Mouse (Mus musculus) cortical plate, adult 2 months (tissue): Measurements from ENCODE around the gene Arhgap24. TPM values are rescaled to one million over a fixed set of nuclear protein-coding genes. Genes with fewer than 3 reads are reported as not detected.

Experiments
- H3K27ac ChIP-seq: fragments of 200-500 bp; 2 replicates; pipeline ENCODE4 v1.5.1; 2012; ENCODE audit warnings: low read length, control low read depth, inconsistent platforms; ENCODE audit not compliant: insufficient read depth
- H3K4me1 ChIP-seq: fragments of 200-500 bp; 2 replicates; pipeline ENCODE4 v1.6.1; 2011; ENCODE audit warnings: low read length; ENCODE audit not compliant: control insufficient read depth, insufficient read depth
- H3K4me3 ChIP-seq: fragments of 200-500 bp; 2 replicates; pipeline ENCODE4 v1.5.1; 2011; ENCODE audit warnings: mild to moderate bottlenecking, low read length, control low read depth; ENCODE audit not compliant: insufficient read depth
- CTCF ChIP-seq: fragments of 200-500 bp; IDR thresholded peaks from 2 replicates; pipeline ENCODE4 v1.5.1; 2011; ENCODE audit warnings: mild to moderate bottlenecking, control low read depth, low read length; ENCODE audit not compliant: insufficient read depth; ENCODE audit errors: extremely low read depth
- POLR2A ChIP-seq: fragments of 200-500 bp; IDR thresholded peaks from 2 replicates; pipeline ENCODE4 v1.6.1; 2011; ENCODE audit warnings: mild to moderate bottlenecking, low read length, control low read depth; ENCODE audit not compliant: insufficient read depth; ENCODE audit errors: extremely low read depth
- polyA plus RNA-seq: library from polyadenylated mRNA; depleted of rRNA; stranded (reverse); fragments of >200 nt; gene quantifications from 2 replicates; pipeline ENCODE4 v1.2.3, GENCODE M21; 2012

Arhgap24 gene
- polyA plus RNA-seq, 1 experiment, result 4.9 TPM

DNA sequence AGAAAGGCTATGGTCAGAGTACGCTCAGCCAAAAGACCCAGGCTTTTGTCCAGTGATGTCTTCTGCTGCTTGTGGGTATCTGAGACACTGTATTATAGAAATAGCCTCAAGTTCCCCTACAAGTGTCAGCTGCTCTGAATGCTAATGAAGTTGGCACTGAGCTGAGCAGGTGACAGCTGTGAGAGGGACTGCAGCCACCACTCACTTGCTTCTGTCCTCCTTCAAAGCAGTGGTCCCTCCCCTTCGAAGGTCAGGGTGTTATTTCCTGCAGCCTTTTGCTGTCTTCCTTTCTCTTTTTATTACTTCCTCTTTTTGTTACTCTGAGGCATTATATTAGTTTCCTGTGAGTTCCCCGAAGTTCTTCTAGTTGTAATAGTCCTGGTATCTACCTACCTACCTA is 16.0 kb downstream of the Arhgap24 start:
- no peak for TF ChIP-seq CTCF
- TF ChIP-seq POLR2A, result no peak
- Histone ChIP-seq H3K4me1 (no peaks in the 10 kb centered on the region), H3K27ac (no peak overlapping the region), H3K4me3 (no peak overlapping the region)

DNA sequence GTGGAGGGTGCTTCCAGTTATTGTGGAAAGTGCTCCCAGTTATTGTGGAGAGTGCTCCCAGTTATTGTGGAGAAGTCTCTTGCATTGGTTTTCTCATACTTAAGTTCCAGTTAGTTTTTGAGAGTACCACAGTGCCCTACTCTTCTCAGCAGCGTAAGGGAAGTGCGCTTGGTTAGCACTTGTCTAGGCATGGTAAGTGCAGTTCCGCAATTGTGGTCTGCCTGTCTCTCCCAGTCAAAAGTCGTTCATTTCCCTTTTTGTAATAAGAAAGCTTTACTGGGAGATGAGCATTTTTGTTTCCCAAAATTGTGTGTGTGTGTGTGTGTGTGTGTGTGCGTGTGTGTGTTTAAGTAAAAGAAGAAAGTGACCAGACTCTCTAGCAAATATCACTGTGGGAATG is 17.6 kb downstream of the Arhgap24 start:
- no peak for TF ChIP-seq POLR2A
- TF ChIP-seq CTCF, result no peak
- no peak overlapping the region for H3K27ac ChIP-seq
- no peaks in the 10 kb centered on the region for H3K4me1 ChIP-seq
- H3K4me3 ChIP-seq, result no peak overlapping the region

- H3K4me1 ChIP-seq, result no peaks in the 10 kb centered on the region
- H3K27ac ChIP-seq, result no peak overlapping the region; the same call in 1 of the 2 replicates
- TF ChIP-seq POLR2A (no peak), CTCF (no peak)
- H3K4me3 ChIP-seq, result no peak overlapping the region
These were observed 21.1 kb downstream of the Arhgap24 start for GRCm38 (mm10) chr5:102502333-102502732.

GRCm38 (mm10) chr5:102503066-102503465 is 21.9 kb downstream of the Arhgap24 start:
- no peak overlapping the region for H3K27ac ChIP-seq
- no peak overlapping the region for H3K4me3 ChIP-seq
- no peaks in the 10 kb centered on the region for H3K4me1 ChIP-seq
- TF ChIP-seq POLR2A, result no peak
- no peak for TF ChIP-seq CTCF

DNA sequence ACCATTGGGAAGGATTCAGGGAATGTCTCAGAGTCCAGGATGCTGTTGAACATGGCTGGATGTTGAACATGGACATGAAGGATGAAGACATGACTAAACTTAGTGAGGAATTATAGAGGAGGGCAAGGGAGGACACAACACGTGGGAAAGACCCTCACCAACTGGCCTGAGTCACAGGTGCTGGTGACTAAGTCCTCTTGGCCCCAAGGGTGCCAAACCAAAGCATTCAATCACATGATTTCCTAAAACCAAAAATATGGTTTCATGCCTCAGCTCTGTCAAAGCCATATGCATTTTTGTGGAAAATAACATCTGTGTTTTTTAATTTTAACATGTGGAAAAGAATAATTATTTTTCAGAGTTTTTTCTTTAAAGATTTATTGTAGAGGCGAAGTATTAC is 22.7 kb downstream of the Arhgap24 start:
- Histone ChIP-seq H3K27ac (no peak overlapping the region), H3K4me3 (no peak overlapping the region), H3K4me1 (no peaks in the 10 kb centered on the region)
- TF ChIP-seq CTCF (no peak), POLR2A (no peak)

DNA sequence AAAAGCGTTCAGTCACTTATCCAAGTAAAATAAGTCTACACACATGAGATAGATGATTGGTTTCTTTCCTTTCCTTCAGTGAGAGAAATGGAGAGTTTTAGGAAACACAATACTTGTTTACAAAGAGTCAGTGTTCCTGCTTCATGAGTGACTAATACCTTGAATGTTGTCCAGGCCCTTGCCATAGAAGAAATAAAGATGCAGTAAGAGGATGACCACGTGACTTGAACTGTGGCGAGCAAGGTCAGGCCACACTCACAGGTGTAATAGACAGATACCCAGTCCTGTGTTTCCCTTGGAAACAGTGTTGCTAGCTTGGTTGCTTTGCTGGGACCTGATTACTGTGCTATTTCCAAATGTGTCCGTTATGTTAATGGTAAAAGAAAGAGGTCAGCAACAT is 23.4 kb downstream of the Arhgap24 start:
- no peak overlapping the region for H3K4me3 ChIP-seq
- no peak overlapping the region for H3K27ac ChIP-seq
- H3K4me1 ChIP-seq, result no peaks in the 10 kb centered on the region
- TF ChIP-seq POLR2A (no peak), CTCF (no peak)

GRCm38 (mm10) chr5:102508162-102508561 is 27.0 kb downstream of the Arhgap24 start:
- Histone ChIP-seq H3K4me3 (no peak overlapping the region), H3K4me1 (no peaks in the 10 kb centered on the region), H3K27ac (no peak overlapping the region)
- TF ChIP-seq CTCF, result 0 out of 2 replicates have a peak, but pooled peaks have one; percentile 14
- TF ChIP-seq POLR2A, result no peak

DNA sequence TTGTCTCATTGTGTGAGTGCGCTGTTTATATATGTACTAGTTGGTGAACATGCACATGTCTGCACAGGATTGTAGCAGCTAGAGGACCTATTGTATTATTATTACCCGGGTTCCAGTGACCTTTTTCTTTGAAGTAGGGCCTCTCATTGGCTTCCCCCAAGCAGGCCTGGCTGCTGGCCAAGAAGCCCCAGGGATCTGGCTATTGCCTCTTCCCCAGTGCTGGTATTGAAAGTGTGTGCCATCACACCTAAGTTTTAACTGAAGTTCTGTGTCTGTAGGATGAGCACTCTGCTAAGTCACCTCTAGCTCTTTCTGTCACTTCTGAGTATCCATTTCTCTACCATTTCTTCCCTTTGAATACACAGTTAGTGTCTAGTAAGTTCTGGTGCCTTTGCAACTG is 28.2 kb downstream of the Arhgap24 start:
- H3K27ac ChIP-seq, result no peak overlapping the region
- H3K4me3 ChIP-seq, result no peak overlapping the region
- no peaks in the 10 kb centered on the region for H3K4me1 ChIP-seq
- TF ChIP-seq POLR2A, result no peak
- no peak for TF ChIP-seq CTCF

GRCm38 (mm10) chr5:102511651-102512050 is 30.5 kb downstream of the Arhgap24 start:
- TF ChIP-seq CTCF, result no peak
- no peaks in the 10 kb centered on the region for H3K4me1 ChIP-seq
- no peak overlapping the region for H3K27ac ChIP-seq
- no peak overlapping the region for H3K4me3 ChIP-seq

GRCm38 (mm10) chr5:102515496-102515895 is 34.3 kb downstream of the Arhgap24 start:
- Histone ChIP-seq H3K27ac (no peak overlapping the region), H3K4me1 (no peaks in the 10 kb centered on the region), H3K4me3 (no peak overlapping the region)
- TF ChIP-seq POLR2A, result no peak
- no peak for TF ChIP-seq CTCF

GRCm38 (mm10) chr5:102520506-102520905 is 39.3 kb downstream of the Arhgap24 start:
- Histone ChIP-seq H3K4me1 (no peaks in the 10 kb centered on the region), H3K4me3 (no peak overlapping the region), H3K27ac (no peak overlapping the region)
- no peak for TF ChIP-seq CTCF
- no peak for TF ChIP-seq POLR2A
